Mouse (Mus musculus): Measurements from ENCODE around the gene Lpcat3.

Gene Lpcat3

DNA sequence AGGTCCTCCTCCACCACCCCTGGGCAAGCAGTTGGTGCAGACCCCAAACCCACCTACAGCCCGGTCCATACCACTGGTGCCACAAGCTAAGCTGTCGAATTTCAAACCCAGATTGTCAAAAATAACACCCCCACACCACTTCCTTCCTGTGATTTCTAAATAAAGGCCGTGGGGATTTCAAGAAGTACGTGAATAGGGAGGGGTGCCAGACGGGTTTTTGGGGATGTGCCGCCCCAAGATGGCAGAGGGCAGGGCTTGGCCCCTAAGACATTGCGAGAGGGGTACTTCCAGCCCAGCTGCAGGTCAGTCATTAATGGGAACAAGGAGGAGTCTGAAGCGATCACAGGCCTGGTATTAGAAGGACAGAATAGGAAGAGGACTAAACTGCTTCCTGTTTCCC lies 60.7 kb downstream of the Lpcat3 start:
- in situ Hi-C loops (cut with MboI; ENCODE audit: low pct_unique_long_range_greater_than_20kb in 1 of 2, low sequenced_read_pairs in 2 of 2, unreplicated experiment in 1 of 2) = no loop called here

DNA sequence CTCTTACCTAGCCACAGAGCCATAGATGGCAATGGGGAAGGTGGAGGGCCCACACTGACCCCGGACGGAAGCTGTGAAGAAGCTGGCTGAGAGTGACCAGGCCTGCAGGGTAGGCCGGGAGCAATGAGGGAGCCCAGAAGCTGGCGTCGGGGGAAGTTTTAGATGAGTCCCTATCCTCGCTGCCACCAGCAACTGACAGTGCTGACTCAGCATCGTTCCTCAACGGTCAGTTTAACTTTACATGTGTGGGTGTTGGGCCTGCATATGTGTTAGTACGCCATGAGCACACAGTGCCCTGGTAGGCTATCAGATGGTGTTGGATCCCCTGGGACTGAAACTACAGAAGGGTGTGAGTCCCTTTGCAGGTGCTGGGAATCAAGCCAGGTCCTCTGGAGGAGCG lies 61.6 kb downstream of the Lpcat3 start:
- in situ Hi-C loops (cut with MboI; ENCODE audit: low pct_unique_long_range_greater_than_20kb in 1 of 2, low sequenced_read_pairs in 2 of 2, unreplicated experiment in 1 of 2) = no loop called here

DNA sequence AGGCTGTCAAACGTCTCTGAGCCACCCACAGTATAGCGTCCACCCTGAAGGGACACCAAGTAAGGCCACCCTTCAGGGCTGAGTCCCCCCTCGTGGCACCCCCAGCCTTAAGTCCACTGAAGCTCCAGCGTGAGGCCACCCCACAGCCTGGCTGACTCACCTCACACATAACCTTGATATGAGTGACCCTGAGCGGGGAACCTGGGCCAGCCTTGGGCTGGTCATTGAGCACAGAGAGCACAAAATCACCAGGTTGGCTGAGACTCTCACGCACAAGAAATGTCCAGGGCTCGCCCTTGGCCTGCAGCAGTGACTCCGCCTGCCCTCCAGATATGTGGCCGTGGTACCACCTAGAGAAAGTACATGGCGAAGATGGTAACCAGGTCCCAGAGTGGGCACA lies 65.8 kb downstream of the Lpcat3 start:
- in situ Hi-C loops (cut with MboI; ENCODE audit: low pct_unique_long_range_greater_than_20kb in 1 of 2, low sequenced_read_pairs in 2 of 2, unreplicated experiment in 1 of 2) = no loop called here

DNA sequence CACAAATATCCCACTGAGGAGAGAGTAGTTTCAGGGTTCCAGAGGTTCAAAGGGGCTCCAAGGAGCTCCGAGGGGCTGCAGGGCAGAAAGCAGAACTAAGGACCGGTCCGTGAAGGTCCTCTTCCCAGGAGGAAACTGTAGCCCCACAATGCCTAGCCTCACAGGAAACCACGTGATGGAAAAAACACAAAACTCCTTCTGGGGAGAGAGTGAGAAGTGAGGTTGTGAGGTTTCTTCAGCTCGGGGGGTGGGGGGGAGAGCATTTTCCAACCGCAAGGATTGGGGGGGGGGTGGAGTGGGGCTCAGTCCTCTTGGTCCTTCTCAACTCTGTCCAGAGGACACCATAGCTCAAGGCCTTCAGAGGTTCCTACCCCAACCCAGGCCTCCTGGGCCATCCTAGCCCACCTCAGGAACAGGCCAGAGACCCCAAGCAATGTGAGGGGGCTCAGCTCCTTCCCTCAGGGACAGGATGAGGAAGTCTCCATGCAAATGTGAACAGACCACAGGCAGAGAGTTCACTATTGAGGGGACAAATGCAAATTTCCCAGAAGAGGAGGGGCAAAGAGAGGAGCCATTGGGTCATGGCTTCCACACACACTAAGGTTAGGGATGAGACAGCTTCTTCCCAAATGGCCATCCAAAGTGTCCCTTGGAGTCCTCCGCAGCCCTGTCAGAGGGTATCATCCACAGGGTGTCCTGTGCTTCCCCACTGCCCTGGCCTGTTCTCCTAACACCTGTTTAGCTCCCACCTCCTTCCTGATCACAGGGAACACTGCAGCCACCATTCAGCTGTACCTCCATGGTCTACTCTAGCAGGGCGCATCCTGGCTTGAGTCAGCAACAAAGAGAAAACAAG lies 67.3 kb downstream of the Lpcat3 start:
- in situ Hi-C loops (cut with MboI; ENCODE audit: low pct_unique_long_range_greater_than_20kb in 1 of 2, low sequenced_read_pairs in 2 of 2, unreplicated experiment in 1 of 2) = no loop called here

DNA sequence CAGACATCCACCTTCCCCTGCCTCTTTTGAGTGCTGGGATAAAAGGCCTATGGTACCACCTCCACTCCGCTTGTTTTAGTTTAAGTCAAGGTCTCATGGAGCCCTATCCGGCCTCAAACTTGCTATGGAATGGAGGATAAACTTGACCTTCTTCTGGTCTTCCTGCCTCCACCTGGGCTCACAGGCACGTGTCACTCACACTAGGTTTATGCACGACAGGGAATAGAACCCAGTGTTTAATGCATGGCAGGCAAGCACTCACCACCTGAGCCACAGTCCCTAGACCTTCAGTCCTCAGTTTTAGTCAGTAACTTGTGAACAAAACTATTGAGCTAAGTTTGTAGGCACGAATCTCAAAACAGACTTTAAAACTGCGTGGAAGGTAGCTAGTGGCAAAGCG lies 68.2 kb downstream of the Lpcat3 start:
- in situ Hi-C loops (cut with MboI; ENCODE audit: low pct_unique_long_range_greater_than_20kb in 1 of 2, low sequenced_read_pairs in 2 of 2, unreplicated experiment in 1 of 2) = no loop called here

DNA sequence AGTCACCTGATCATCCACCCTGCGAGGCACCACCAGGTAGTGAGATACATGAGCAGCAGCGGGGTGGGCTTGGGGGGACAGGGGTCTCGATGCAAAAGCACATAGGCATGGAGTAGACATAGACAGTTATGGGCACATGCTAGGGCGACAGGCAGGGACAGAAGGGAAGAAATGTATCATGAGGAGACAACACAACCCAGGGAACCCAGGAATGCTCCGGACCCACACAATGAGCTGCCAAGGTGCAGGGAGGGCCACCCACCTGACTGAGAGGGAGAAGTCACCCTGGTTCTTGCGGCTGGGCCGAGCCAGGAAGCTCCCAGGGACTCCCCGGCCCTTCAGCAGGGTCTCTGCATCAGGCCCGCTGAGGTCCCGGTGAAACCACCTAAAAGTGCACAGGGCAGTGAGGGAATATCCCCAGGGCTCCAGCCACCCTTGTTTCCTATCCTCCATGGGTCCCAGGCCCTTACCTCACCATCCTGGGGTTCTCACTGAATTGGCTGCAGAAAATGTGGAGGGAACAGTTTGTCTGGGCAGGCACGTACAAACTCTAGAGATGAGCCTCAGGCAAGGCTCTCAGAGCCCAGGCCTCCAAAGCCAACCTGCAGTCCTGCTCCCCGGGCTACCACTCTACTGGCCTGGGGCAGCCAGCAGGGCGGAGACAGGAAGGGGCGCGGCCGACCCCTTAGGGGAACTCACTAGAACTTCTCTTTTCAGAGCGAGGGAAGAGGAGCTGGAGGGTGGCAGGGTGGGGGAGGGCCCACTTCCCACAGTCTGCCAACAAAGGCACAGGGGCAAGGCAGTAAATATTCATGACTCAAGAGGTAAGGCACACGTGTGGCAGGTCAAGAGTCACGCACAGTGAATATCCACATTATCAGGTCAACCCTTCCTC lies 69.9 kb downstream of the Lpcat3 start:
- in situ Hi-C loops (cut with MboI; ENCODE audit: low pct_unique_long_range_greater_than_20kb in 1 of 2, low sequenced_read_pairs in 2 of 2, unreplicated experiment in 1 of 2) = no loop called here

DNA sequence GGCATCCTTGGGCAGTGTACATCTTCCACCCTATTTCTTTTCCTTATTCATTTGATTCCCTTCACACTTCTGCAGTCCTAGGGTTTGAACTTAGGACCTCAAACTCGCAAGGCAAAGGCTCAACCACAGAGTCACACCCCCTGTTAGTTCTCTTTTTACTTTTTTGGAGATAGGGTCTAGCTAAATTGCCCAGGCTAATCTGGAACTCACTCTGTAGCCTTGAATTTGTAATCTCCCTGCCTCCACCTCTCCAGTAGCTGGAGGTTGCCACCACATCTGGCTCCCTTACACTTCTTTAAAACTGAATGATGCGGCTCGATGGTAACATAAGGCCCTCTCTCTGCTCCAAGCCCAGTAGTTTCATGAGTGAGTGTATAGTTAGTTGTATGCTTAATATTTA lies 71.6 kb downstream of the Lpcat3 start:
- in situ Hi-C loops (cut with MboI; ENCODE audit: low pct_unique_long_range_greater_than_20kb in 1 of 2, low sequenced_read_pairs in 2 of 2, unreplicated experiment in 1 of 2) = no loop called here

DNA sequence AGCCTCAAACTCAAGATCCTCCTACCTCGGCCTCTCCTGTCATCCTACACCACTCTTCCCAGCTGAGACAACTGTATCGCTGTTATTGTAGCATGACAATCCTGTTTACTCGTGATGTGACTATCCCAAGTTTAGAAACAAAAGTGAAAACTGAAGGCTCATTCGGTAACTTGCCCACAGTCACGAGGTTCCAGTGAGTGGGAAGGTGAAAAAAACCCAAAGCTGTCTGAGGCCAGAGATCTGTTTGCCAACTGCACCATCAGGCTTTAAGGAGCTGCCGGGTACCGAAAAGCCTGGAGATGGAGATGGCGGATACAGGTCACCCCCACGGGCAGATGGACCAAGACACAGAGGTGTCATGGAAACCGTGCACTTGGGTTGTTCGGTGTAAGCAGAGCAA lies 74.2 kb downstream of the Lpcat3 start:
- in situ Hi-C loops (cut with MboI; ENCODE audit: low pct_unique_long_range_greater_than_20kb in 1 of 2, low sequenced_read_pairs in 2 of 2, unreplicated experiment in 1 of 2) = no loop called here

DNA sequence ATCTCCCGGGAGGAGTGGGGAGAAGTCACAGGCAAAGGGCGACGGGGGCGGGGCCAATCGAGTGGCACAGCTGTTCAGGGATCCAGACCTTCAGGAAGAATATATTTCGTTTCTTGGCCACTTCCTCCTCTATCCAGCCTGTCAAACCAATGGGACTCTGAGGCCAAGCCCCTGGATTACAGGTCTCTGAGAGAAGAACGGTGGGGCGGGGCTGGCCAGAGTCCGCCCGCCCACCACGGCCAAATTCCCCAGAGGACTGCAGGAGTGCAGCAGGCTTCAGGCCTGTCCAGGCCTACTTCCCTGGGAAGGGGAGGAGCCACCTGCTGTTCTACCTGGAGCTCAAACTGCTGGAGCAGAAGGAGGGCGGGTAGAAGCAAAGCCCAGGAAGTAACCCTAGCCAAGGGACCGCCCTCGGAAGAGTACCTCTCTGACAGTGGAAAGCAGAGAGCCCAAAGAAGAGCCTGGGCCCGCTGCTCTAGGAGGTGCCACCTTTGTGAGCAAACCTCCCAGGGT lies 75.7 kb downstream of the Lpcat3 start, which contains the start of gene Ptpn6:
TSS of gene Ptpn6 (minus strand) at position 204 of the 513 bp plus-strand sequence.
- in situ Hi-C loops (cut with MboI; ENCODE audit: low pct_unique_long_range_greater_than_20kb in 1 of 2, low sequenced_read_pairs in 2 of 2, unreplicated experiment in 1 of 2) = no loop called here

DNA sequence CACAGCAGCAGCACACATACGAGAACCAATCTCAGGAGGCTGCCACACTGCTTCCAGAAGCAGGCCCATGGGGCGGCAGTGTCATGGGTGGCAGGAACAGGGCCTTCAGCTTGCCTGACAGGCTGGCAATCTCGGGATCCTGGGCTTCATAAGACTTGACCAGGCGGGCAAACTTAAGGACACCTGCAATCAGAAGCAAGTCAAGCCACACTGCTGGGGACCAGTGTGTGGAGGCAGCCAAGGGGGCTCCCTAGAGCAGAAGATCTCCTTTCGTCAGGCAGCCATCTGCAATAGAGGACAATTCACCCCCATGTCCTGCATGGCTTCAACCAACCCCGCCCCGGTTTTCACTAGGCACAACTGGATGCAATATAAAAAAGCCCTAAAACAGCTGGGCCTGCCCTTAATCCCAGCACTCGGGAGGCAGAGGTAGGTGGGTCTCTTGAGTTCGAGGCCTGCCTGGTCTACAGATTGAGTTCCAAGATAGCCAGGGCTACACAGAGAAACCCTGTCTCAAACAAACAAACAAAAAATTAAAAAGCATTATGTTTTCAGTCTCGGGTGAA lies 76.5 kb downstream of the Lpcat3 start:
- in situ Hi-C loops (cut with MboI; ENCODE audit: low pct_unique_long_range_greater_than_20kb in 1 of 2, low sequenced_read_pairs in 2 of 2, unreplicated experiment in 1 of 2) = no loop called here

DNA sequence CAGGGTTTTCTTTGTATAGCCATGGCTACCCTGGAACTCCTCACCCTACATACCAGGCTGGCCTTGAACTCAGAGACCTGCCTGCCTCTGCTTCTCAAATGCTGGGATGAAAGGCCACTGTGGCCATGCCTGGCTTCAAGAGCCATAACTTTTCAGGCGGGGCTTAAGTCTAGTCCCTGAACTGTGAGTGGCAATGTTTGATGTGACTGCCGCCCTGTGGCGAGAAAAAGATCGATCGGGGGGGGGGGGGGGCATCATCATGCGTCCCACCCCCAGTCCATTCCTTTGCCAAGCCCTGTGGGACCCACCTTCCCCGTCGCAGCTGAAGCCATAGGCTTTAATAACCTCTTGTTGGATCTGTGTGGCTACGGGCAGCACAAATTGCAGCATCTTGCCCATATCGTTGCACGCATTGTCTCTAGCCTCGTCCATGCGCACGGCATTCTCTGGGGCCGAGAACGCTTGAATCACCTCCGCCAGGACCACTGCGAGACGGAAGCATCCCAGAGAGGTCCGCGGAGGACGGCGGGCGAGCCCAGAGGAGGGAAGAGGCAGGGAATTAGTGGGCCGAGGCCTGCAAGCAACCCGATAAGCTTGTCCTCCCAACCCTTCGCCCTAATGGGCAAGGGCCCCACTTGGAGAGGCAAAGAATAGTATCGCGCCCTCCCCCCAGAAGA lies 77.5 kb downstream of the Lpcat3 start:
- in situ Hi-C loops (cut with MboI; ENCODE audit: low pct_unique_long_range_greater_than_20kb in 1 of 2, low sequenced_read_pairs in 2 of 2, unreplicated experiment in 1 of 2) = no loop called here

DNA sequence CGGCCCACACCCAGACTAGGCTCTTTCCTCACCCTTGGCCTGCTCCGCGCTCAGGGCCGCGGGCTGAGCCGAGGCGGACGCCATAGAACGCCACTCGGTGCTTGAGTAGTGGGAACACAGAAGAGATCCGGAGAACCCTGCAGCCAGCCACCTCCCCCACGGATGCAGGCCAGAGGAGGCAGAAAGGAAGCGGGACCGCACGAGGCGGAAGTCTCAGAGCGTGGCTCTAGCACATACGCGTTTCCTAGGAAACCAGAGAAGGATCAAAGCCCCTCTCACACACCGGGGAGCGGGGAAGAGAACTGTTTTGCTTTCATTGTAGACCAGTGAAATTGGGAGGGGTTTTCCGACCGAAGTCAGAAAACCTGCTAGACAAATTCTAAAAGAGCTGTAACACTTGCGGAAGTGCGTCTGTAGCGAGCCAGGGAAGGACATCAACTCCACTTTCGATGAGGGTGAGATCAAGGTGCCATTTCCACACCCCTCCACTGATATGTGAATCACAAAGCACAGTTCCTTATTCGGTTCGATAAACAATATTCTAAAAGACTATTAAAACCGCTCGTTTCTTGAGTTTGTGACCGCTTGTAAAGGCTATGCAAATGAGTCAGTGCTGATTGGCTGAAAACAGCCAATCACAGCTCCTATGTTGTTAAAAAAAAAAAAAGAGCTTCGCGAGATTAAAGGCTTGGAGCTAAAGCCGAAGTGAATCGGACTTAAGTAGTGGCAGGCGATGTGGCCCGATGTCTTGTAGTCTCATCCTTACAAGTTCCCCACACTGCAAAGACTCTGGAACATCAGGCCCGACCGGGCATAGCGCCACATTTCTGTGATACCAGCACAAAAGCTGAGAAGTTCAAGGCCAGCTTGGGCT lies 78.3 kb downstream of the Lpcat3 start, which contains the start of gene Grcc10:
TSS of gene Grcc10 (minus strand) at position 487 of the 874 bp plus-strand sequence.
- in situ Hi-C loops (cut with MboI; ENCODE audit: low pct_unique_long_range_greater_than_20kb in 1 of 2, low sequenced_read_pairs in 2 of 2, unreplicated experiment in 1 of 2) = no loop called here

DNA sequence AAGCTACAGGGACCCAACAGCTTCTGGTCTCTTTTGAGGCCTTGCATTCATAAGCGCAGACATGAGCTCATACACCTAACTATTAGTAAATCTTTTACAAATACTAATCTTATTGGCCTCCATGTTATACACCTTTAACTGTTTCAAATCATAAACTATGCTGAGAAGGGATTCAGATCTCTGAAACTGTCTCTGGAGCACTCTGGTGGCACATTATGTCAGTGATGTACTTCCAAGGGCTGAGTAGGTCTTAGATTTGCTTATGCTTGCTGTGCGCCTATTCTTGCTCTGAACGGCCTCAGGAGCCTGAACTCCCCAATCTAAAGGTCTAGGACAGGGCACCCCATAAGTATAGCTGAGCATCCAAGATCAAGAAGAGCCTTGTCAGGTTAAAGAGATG lies 79.0 kb downstream of the Lpcat3 start:
- in situ Hi-C loops (cut with MboI; ENCODE audit: low pct_unique_long_range_greater_than_20kb in 1 of 2, low sequenced_read_pairs in 2 of 2, unreplicated experiment in 1 of 2) = no loop called here

DNA sequence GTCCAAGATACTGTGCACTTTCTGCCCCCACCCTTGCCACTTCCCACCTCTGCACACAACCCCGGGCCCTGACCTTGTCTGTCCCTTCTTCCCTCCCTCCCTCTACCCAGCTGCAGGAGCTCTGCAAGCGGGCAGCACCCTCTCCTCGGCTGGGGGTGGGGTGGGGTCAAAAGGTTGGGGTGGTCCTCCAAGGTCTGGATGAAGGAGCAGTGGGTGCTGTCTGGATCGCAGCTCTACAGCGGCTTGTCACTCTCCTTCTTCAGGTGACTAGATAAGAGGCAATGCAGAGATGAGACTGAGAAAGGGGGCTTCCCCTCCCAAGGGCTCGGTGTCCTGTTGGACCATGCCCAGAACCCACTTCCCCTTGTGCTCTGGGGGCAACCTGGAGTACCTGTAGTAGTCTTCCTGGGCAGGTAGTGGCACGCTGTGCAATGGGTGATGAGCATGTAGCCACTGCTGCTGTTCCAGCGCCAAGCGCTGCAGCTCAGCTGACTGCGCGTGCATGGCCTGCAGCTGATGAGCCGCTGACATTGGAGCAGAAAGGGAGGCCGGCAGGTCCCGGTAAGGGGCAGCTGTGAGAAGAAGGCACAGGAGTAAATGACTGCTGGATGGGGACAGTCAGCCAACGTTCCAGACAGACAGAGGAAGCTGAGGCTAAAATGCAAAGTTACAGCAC lies 80.2 kb downstream of the Lpcat3 start:
- in situ Hi-C loops (cut with MboI; ENCODE audit: low pct_unique_long_range_greater_than_20kb in 1 of 2, low sequenced_read_pairs in 2 of 2, unreplicated experiment in 1 of 2) = no loop called here

DNA sequence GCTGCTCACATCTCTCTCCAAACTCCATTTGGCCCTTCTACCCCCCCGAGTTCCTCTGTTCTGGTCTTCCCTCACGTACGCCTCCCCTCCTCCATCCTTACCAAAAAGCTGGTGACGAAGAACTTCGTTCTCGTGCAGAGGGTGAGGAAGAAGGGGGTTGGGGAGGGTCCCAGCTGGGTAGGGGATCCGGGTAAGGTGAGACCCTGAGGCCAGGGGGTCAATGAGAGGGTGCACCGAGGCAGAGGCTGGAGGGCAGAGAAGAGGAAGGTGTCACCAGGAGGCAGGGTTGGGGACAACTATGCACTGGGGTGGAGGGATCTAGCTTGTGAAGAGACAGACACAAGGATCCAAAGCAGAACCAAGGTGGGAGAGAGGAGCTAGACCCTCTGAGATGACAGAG lies 80.8 kb downstream of the Lpcat3 start:
- in situ Hi-C loops (cut with MboI; ENCODE audit: low pct_unique_long_range_greater_than_20kb in 1 of 2, low sequenced_read_pairs in 2 of 2, unreplicated experiment in 1 of 2) = no loop called here

DNA sequence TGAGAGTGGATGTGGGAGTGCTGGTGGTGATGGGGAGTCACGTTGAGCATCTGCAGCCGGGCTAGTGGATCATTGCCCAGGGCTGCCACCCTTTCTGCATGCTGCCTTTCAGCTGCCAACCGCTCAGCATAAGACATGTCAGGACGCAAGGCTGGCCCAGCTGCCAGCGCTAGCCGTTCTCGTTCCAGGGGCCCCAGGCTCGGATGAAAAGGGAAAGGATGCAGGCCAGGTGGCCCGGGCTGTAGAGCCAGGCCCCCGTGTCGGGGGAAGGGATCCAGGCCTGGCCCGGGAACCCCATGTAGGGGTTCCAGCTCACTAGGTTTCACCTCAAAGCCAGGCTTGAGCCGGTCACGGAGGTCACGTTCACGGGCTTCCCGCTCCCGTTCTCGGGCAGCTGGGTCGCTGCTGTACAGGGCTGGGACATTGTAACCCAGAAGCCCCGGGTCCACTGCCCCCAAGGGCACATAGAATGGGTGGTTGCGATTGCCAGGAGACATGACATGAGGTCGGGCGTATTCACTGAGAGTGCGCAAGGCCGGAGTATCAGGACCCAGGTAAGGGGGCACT lies 82.0 kb downstream of the Lpcat3 start:
- in situ Hi-C loops (cut with MboI; ENCODE audit: low pct_unique_long_range_greater_than_20kb in 1 of 2, low sequenced_read_pairs in 2 of 2, unreplicated experiment in 1 of 2) = no loop called here

Measured in mouse embryonic stem cell (cell line).